Mouse (Mus musculus) lung, adult 18-20 months (tissue): ENCODE measurements around the gene Rexo1.

ENCODE experiments used
- DNase-seq, 2 experiments: peaks; one replicate each; pipeline ENCODE4 v3.0.0; 2022; ENCODE audit warnings: mixed read lengths in 2 of 2

Gene Rexo1

GRCm38 (mm10) chr10:80584642-80585552 lies 23.5 kb upstream of the Rexo1 start:
- no peak for DNase-seq

GRCm38 (mm10) chr10:80584045-80584488 lies 22.7 kb upstream of the Rexo1 start:
- DNase-seq: no peak

GRCm38 (mm10) chr10:80583047-80583446 lies 21.7 kb upstream of the Rexo1 start:
- no peak for DNase-seq

- peak; percentile 72 to 77 for DNase-seq
Observed at GRCm38 (mm10) chr10:80578911-80579310, 17.6 kb upstream of the Rexo1 start.

- DNase-seq: peak; percentile 83 to 89
Observed at GRCm38 (mm10) chr10:80578131-80578750, 16.9 kb upstream of the Rexo1 start.

GRCm38 (mm10) chr10:80577195-80578130 lies 16.1 kb upstream of the Rexo1 start, which contains the start of gene Klf16:
Gene Klf16, minus strand, starts transcription at chr10:80577321.
- peak; percentile 98 to 99 for DNase-seq

GRCm38 (mm10) chr10:80576351-80577194 lies 15.2 kb upstream of the Rexo1 start:
- DNase-seq: peak; percentile 51 to 62

- no peak for DNase-seq
Observed at GRCm38 (mm10) chr10:80575925-80576324, 14.6 kb upstream of the Rexo1 start.

- DNase-seq: no peak
Observed at GRCm38 (mm10) chr10:80574896-80575295, 13.5 kb upstream of the Rexo1 start.

GRCm38 (mm10) chr10:80573944-80574343 lies 12.6 kb upstream of the Rexo1 start:
- no peak for DNase-seq

GRCm38 (mm10) chr10:80572477-80572876 lies 11.1 kb upstream of the Rexo1 start:
- no peak for DNase-seq

- peak; percentile 46 to 65 for DNase-seq
Observed at GRCm38 (mm10) chr10:80570871-80571836, 9.8 kb upstream of the Rexo1 start.

GRCm38 (mm10) chr10:80570419-80570818 lies 9.1 kb upstream of the Rexo1 start:
- DNase-seq: no peak

- DNase-seq: peak; percentile 79 to 82
Observed at GRCm38 (mm10) chr10:80569664-80570066, 8.3 kb upstream of the Rexo1 start.

- DNase-seq: no peak
Observed at GRCm38 (mm10) chr10:80568876-80569275, 7.5 kb upstream of the Rexo1 start.

- peak; percentile 83 to 87 for DNase-seq
Observed at GRCm38 (mm10) chr10:80566375-80567092, 5.2 kb upstream of the Rexo1 start.

- DNase-seq: no peak
Observed at GRCm38 (mm10) chr10:80560621-80561020, 739 bp downstream of the Rexo1 start.

- DNase-seq: no peak
Observed at GRCm38 (mm10) chr10:80559431-80559830, 1.9 kb downstream of the Rexo1 start.

GRCm38 (mm10) chr10:80557346-80557965 lies 3.9 kb downstream of the Rexo1 start:
- DNase-seq: peak; percentile 79 to 83
